Mouse (Mus musculus) forelimb bud, embryonic 11.5 days (tissue): ENCODE measurements at regions not wholly inside any gene's neighbourhood (a gene's known extent, or its start where the extent isn't known, plus 50 kb on each side); places are given as distances from the start of the nearest gene placed in this dataset.
"Not testable (repeated sequence)": the region's sequence is repeated elsewhere in the genome, so short reads cannot be mapped to it uniquely, and the experiment has no call there.

ENCODE experiments used
- DNase-seq: peaks from one replicate; pipeline ENCODE4 v3.0.0-alpha.2; 2012; ENCODE audit warnings: low read depth, low spot score

DNA sequence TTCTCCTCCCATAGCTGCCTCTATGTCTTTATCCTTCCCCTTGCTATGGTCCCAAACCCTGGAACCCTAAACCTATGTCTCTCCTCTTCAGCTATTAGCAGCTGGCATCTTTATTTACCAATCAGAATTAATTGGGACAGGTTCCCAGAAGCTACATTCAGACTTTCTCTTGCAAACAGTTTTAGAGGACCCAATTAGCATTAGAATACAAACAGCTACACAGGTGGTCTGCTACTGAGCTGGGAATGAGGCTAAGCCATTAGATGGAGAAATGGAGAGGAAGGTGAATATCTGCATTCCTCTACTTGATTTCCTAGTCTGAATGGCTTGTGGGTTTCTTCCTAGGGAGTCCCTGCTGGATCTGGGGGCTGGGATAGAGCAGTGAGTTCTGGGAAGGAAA, 611.9 kb downstream of the A830018L16Rik start:
- DNase-seq = no peak

DNA sequence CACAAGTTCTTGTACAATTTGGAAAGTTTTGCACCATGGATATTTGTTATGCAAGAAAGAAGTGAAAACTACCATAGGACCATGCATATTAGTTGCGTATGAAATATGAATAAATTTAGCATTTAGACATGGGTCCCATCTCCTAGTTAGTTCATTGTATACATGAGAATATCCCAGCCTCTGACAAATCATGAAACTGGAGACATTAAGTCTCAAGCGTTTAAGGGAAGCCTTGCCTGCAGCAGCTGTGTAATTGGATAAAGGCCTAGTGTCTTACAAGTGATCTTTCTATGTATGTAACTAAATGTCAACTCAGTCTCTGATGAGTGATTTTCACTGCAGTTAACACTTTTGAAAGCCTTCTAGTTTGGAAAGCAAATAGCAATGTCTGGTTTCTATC, 613.5 kb downstream of the A830018L16Rik start:
- DNase-seq = no peak

DNA sequence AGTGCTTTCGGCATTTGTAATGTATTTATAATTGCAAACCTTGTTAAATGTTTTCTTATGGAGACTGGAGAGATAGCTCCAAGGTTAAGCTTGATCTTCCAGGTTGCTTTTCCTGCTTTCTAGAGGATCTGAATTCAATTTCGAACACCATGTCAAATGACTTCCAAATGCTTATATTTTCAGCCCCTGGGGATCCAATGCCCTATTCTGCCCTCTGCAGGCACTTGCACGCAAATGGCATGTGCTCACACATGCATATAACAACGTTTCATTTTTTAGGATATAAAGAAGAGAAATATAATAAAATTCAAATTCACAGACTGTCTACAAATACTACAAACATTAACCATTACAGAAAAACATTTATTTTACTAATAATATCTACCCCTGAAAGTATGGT, 614.2 kb downstream of the A830018L16Rik start:
- no peak for DNase-seq

DNA sequence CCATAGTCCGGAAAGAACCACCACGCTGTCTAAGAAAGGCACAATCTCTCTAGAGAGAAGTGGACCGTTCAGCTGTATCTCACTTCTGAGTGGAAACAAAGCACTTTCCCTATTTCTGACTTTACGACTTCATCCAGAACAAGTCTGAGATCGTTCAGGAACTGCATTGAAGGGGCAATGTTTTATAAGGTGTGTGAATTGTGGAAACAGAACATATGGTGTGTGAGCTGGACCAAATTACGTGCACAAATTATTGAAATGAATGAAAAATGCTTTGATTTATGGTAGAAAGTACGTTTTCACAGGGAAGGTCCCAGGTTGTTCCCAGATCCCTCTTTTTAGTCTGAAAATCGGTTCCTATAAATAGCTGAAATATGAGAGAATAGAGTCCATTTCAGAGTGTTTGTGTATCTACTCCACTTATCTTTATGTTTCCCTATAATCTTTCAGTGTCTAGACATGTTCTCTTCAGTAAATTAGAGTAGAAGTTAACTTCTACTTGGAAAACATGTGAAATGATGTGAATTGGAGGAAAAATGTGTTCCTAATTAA, 638.1 kb downstream of the A830018L16Rik start:
- DNase-seq = peak; percentile 73

- no peak for DNase-seq
Observed at GRCm38 (mm10) chr1:12055865-12056560, 642.1 kb downstream of the A830018L16Rik start.

DNA sequence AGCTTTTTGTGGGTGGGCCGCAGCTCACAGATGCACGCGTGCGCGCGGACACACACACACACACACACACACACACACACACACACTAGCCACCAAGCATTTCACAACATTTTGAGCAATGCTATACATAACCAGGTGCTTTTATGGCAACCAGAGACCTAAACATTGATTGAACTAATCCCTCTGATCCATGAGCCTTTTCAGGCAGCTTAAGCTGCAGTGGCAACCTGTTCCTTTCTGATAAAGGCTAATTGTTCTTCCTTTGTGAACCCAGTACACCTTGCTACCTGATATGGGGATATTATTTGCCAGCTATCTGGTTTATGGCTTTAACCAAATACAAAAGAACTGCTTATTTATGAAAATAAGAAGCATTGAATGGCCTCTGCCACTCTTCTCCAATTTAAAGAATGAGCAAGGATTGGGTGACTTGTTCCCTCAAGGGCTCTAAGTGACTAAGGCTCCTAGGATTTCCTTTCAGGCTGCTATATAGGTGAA, 651.2 kb downstream of the A830018L16Rik start:
- no peak for DNase-seq

GRCm38 (mm10) chr1:12092564-12093504, 678.9 kb downstream of the A830018L16Rik start:
- DNase-seq = no peak

DNA sequence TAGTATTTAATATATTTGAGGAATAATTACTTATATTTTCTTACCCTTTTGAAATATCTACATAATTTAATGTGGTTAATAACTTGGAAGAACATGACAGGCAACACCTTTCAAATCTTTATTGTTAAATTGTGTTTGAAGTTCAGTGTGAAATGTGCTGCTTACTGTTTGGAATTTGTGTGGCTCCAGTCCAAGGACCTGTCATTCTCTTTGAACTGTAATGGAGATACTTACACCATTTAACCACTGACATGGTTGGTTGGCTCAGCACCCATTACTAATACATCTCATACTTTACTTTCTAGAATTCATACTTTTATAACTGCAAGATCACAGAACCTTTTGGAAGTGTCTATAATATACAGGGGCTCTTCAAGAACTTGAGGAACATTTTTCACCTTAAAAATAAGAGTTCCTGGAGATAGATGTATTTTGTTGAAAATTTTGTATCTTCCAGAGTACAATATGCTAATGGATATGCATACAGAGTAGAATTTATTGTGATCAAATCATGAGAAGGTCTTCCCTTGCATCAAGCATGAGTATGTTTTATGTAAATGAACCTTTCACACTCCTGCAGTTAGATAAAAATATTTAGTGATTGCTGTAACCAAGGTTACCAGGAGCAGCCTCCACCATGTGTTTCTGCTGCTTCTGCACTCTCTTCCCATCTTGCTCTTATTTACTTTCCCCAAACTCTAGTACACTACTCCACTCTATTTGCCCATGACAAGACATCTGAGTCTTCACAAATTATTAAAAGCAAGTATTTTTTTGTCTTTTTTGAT, 701.3 kb downstream of the A830018L16Rik start:
- no peak for DNase-seq

DNA sequence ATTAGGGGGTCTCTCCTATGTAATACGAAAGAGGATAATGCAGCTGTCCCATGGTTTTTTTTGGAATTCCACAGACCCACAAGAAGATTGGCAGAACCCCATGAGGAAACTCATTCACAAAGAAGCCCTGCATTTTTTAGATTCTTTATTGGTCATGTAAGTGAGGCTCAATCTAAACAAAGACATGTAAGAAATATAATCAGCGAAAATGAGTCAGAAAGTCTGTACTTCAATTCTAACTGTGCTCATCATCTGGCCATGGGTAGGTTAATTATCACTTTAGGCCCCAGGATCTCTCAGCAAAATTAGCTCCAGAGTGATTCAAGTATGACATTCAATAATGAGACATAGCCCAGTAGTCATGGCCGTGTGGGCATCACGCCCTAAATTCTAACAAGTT, 703.2 kb downstream of the A830018L16Rik start:
- DNase-seq = no peak

DNA sequence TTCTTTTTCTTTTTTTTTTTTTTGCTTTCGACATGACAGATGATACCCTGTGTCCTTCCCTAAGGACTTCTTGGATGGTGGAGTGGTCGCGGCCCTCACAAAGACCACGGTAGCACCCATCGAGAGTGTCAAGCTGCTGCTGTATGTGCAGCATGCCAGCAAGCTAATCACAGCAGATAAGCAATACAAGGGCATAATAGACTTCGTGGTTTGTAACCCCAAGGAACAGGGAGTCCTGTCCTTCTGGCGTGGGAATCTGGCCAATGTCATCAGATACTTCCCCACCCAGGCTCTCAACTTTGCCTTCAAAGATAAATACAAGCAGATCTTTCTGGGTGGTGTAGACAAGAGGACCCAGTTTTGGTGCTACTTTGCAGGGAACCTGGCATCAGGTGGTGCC, 707.0 kb downstream of the A830018L16Rik start:
- no peak for DNase-seq

DNA sequence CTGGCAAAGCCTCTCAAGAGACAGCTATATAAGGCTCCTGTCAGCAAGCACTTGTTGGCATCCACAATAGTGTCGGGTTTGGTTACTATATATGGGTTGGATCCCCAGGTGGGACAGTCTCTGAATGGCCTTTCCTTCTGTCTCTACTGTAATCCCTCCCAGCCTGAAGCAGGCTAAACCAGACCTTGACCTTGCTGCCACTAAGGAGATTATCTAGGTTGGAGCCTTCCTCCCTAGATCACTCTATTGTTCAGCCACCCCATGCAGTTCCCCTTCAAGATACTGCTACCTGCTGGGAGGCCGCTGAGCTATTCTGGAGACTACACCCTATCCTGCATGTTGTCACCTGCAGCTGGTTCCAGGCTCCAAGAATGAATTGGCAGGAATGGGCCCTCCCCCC, 712.7 kb downstream of the A830018L16Rik start:
- not testable (repeated sequence) for DNase-seq

DNA sequence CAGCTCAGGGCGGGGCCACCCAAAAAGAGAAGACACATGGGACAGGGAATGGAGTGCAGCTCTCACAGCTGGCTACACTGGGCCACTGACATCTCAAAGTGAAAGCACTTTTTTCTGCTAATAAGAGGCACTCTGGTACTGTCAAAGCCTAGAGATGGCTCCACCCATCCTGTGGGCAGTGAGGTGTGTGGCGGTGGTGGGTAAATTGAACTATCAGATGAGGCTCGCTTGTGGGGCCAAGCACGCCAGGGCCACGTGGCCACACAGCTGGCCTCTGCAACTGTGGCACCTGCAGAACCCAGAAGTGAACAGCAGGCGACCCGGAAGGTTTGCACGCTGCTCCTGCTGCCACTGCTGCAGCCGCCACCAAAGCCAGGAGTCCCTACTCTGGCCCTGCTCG, 756.6 kb downstream of the A830018L16Rik start:
- no peak for DNase-seq

DNA sequence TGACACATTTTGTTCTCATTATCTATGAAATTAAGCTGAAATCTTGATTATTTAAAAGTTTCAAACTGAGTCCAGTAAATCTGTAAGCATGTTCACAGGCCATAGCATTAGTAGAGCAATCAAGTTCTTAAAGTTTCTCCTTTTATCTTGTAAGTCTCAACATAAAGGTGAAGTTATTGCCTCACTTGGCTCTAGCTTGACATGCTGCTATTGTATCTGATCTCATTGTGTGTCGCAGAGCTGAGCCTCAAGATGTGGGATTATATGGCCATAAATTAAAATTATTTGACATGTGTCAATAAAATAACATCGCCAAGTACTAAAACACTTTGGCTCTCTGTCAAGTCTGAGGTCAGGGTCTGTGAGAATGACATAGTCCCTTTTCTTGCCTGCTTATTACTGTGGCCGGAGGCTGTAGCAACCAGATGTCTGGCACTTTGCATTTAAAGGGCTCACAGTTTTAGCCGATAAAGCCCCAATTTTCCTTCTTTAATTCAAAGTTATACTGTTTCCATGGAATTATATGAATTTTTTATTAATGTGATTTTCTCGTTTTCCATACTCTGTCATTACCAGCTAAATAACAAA, 775.8 kb downstream of the A830018L16Rik start:
- no peak for DNase-seq

DNA sequence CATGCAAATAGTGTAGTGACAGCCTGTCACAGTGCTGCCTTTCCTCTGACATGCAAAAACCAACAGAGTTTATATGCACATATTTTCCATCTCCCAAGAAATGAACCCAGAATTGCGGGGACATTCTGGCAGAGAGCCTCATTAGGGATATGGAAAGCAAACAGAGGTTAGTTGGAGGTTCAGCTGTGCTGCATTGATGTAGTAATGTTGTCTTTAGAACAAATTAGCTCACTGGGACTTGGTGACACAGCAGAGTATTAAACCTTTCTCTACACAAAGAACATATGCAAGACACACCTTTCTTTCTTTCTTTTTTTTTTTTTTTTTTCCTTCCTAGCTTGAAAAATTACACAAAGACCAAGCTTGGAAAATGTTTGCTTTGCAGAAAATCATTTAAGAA, 778.7 kb downstream of the A830018L16Rik start:
- DNase-seq = no peak

DNA sequence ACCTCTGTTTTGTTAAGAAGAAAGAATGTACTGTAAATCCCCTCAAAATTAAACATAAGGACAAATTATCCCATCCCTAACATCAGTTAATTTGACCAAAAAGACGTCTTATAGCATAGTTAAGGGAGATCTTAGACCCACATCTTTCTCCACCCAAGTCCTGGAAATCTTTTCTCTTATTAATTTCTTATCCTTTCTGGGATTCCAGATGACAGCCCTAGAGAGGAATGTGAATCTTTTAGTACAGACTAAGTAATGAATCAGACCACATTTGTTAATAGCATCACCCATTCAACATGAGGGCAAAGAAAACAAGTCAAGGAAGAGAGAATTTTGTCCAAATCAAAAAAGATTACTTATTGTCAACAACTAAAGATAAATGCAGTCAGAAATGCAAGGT, 817.2 kb downstream of the A830018L16Rik start:
- DNase-seq = no peak

DNA sequence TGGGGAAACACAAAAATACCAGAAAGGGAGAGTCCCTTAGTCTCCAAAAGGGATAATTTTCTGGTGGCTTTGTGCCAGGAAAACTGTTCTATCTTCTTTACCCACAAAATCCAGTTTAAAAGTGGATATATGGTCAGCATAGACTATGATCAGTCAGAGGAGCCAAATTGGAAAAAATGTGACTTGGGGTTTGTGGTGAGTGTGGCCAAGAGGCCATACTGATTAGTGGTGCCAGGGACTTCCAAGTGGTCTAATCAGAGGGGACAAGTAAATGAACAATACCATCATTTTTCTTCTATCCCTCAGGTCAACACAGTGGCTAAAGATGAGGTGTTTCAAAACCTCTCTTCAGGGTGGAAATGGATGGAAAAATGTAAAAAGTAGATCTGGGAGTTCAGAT, 828.2 kb downstream of the A830018L16Rik start:
- DNase-seq = no peak

GRCm38 (mm10) chr1:12282493-12282892, 868.6 kb downstream of the A830018L16Rik start:
- no peak for DNase-seq

DNA sequence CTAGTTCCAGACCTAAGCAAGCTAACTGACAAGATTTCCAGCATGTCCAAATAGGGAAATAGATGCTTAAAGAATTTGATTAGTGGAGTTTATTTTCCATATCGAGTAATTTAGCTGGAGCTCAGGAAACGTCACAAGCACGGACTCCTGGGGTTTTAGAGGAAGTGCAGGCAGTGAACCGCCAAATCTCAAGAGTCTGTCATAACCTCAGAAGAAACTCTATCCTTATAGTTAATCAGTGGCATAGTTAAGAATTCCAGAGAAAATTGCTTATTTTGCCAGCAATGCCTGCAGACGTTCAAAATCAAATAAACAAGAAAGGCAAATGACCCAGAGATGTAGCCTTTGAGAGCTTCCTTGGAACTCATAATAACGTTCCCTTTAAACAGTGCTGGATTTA, 871.6 kb downstream of the A830018L16Rik start:
- DNase-seq = no peak

GRCm38 (mm10) chr1:12286026-12286425, 872.1 kb downstream of the A830018L16Rik start:
- DNase-seq = no peak

DNA sequence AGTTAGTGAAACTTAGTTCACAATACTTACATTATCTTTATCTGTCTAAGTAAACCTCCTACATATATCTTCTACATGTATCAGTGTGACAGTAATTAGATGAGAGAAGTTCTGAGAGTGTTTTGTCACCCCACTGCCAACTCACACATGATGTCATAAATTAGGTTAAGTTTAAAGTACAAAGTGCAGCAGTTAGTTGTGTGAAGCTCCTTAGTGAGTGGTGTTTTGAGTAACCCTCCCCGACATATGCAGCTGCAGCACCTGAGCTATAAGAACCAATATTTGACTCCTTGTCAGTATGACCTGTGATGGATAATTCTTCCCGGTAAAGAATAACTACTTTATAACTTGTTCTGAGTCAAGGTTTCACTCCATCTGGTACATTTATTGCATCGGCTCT, 874.6 kb downstream of the A830018L16Rik start:
- DNase-seq = no peak

GRCm38 (mm10) chr1:12291787-12292186, 877.9 kb downstream of the A830018L16Rik start:
- no peak for DNase-seq
